Mouse (Mus musculus): ENCODE measurements at regions not wholly inside any gene's neighbourhood (a gene's known extent, or its start where the extent isn't known, plus 50 kb on each side); places are given as distances from the start of the nearest gene placed in this dataset.
"Not testable (repeated sequence)": the region's sequence is repeated elsewhere in the genome, so short reads cannot be mapped to it uniquely, and the experiment has no call there.

DNA sequence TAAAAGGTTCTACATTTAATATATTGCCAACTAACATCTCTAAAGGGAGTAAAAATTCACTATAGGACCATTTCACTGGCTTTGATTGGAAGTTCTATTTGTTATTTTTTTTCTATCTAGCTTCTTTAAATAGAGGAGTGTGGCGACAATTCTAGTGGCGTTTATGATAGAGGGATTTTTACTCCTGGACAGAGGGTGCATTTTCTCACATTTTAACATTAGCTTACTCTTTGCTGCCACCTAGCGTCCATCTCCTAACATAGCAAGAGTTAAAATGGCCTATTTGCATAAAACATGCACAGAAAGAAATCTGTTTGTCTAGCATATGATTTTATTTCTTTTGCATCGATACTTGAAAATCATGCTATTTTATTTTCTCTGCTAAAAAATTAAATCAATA lies 288.9 kb downstream of the Phf3 start:
- Histone ChIP-seq H3K4me3 (ENCODE audit: low read depth, low read length) (no peak overlapping the region), H3K4me1 (replicated peaks; ENCODE audit: control insufficient read depth, insufficient read depth, low read length) (no peaks in the 10 kb centered on the region), H3K36me3 (ENCODE audit: control insufficient read depth, insufficient read depth) (no peaks in the 10 kb centered on the region), H3K27me3 (replicated peaks; ENCODE audit: control insufficient read depth, insufficient read depth, low read length) (no peaks in the 10 kb centered on the region), H3K27ac (ENCODE audit: low read depth, low read length) (no peak overlapping the region), H3K9ac (ENCODE audit: low read depth, low read length) (no peak overlapping the region), H3K9me3 (ENCODE audit: control insufficient read depth) (no peaks in the 10 kb centered on the region), H3K4me2 (replicated peaks; ENCODE audit: low read depth) (no peak overlapping the region)
- no peak for ATAC-seq
- under 1% methylated on average over 4 of the region's 4 CpGs for WGBS
- TF ChIP-seq CTCF (IDR thresholded peaks at IDR 0.05; ENCODE audit: low read depth), result peak; percentile 83

DNA sequence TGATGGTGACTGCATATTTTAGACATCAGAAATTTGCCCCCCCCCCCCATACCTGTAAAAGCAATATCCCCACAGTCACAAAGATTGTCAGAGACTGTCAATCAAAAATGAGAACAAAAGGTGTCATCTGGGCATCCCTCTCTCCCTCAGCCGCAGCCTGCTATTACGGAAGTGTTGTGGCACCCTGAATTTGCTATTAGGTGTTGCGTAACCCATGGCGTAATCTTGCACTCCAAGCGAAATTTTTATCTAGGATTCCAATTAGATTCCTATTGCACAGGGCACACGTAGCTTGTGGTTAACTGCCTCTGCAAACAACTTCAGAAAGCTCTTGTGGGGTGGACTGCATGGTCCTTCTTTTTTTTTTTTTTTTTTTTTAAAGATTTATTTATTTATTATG lies 289.9 kb downstream of the Phf3 start:
- Histone ChIP-seq H3K4me2 (replicated peaks; ENCODE audit: low read depth) (no peak overlapping the region), H3K27me3 (replicated peaks; ENCODE audit: control insufficient read depth, insufficient read depth, low read length) (no peaks in the 10 kb centered on the region), H3K9ac (ENCODE audit: low read depth, low read length) (no peak overlapping the region), H3K4me1 (replicated peaks; ENCODE audit: control insufficient read depth, insufficient read depth, low read length) (no peaks in the 10 kb centered on the region), H3K27ac (ENCODE audit: low read depth, low read length) (no peak overlapping the region), H3K4me3 (ENCODE audit: low read depth, low read length) (no peak overlapping the region), H3K9me3 (ENCODE audit: control insufficient read depth) (no peaks in the 10 kb centered on the region), H3K36me3 (ENCODE audit: control insufficient read depth, insufficient read depth) (no peaks in the 10 kb centered on the region)
- TF ChIP-seq CTCF (IDR thresholded peaks at IDR 0.05; ENCODE audit: low read depth), result no peak
- ATAC-seq, result no peak
- 64% methylated on average over 6 of the region's 6 CpGs for WGBS

DNA sequence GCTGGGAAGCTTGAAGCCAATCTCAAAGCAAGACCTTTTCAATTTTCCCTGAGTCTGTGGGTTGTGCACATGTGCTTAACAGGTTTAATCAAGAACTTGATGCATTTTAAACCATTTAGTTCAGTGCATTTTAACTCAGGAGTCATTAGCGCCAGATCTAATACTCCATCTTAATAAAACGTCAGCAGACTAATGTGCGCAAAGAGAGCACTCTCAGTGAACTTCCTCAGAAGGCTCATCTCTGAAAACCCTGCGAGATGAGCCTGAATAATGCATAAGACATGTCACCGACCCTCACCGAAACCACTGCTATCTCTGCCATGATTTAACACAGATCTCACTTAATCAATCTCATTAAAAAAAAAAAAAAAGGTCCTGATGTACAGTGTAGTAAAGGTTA lies 309.0 kb downstream of the Phf3 start:
- Histone ChIP-seq H3K4me3 (ENCODE audit: low read depth, low read length) (no peak overlapping the region), H3K9ac (ENCODE audit: low read depth, low read length) (no peak overlapping the region)
- TF ChIP-seq CTCF (IDR thresholded peaks at IDR 0.05; ENCODE audit: low read depth), result no peak

DNA sequence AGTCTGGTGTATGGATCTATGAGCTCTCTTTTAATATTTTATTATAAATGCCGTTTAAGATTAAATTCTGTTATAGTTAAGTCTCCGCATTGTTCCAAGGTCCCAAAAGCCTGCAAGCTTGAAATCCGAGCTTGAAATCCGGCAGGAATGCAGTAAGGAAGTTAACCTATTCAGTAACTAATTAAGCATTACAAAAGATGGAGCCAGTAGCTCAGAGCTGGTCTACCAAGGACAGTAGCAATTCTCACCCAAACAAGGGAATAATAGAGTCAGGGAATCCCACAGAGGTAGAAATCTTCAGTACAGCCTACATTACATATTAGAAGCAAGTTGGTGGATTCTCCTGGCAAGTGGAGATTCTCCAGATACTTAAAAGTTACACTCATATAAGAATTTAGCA lies 325.0 kb downstream of the Phf3 start:
- H3K4me1 ChIP-seq (replicated peaks; ENCODE audit: control insufficient read depth, insufficient read depth, low read length); H3K27ac ChIP-seq (ENCODE audit: low read depth, low read length); H3K4me2 ChIP-seq (replicated peaks; ENCODE audit: low read depth); ATAC-seq; H3K36me3 ChIP-seq (ENCODE audit: control insufficient read depth, insufficient read depth); H3K9me3 ChIP-seq (ENCODE audit: control insufficient read depth); H3K4me3 ChIP-seq (ENCODE audit: low read depth, low read length); H3K9ac ChIP-seq (ENCODE audit: low read depth, low read length); H3K27me3 ChIP-seq (replicated peaks; ENCODE audit: control insufficient read depth, insufficient read depth, low read length): not testable (repeated sequence)
- 43% methylated on average over 4 of the region's 4 CpGs for WGBS

More for the DNA sequence above, 309.0 kb downstream of the Phf3 start:
- Histone ChIP-seq H3K9me3 (ENCODE audit: control insufficient read depth) (no peaks in the 10 kb centered on the region), H3K4me1 (replicated peaks; ENCODE audit: control insufficient read depth, insufficient read depth, low read length) (no peaks in the 10 kb centered on the region), H3K27ac (ENCODE audit: low read depth, low read length) (no peak overlapping the region), H3K4me2 (replicated peaks; ENCODE audit: low read depth) (no peak overlapping the region), H3K27me3 (replicated peaks; ENCODE audit: control insufficient read depth, insufficient read depth, low read length) (no peaks in the 10 kb centered on the region), H3K36me3 (ENCODE audit: control insufficient read depth, insufficient read depth) (no peaks in the 10 kb centered on the region)
- WGBS, result 88% methylated on average over 6 of the region's 6 CpGs
- no peak for ATAC-seq

DNA sequence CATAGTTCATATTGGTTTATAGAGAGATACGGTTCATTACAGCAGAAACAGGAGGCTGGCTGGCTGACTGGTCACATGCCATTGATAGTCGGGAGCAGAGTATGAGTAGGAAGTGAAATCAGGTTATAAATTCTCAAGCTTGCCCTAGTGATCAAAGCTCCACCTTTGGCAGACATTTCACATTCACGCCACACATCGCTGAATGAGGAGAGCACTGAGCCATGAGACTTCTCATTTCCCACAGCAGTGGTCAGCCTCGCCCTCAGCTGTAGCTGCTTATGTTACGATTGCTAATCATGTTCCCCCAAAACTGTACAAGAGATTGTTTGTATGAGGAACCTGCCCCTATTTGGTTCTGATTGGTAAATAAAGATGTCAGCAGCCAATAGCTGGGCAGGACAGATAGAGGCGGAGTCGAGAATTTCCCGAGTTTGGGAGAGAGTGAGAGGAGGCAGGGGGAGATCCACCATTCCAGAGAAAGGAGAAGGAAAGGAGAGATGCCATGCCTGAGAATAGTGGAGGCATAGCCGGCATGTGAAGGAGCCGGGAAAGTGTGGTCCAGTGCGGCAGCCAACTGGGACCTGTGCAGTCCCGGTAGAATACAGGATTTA lies 333.5 kb downstream of the Phf3 start:
- Histone ChIP-seq H3K9ac (ENCODE audit: low read depth, low read length) (no peak overlapping the region), H3K4me1 (replicated peaks; ENCODE audit: control insufficient read depth, insufficient read depth, low read length) (no peaks in the 10 kb centered on the region), H3K4me3 (ENCODE audit: low read depth, low read length) (no peak overlapping the region), H3K27ac (ENCODE audit: low read depth, low read length) (no peak overlapping the region), H3K4me2 (replicated peaks; ENCODE audit: low read depth) (no peak overlapping the region), H3K36me3 (ENCODE audit: control insufficient read depth, insufficient read depth) (no peaks in the 10 kb centered on the region), H3K27me3 (replicated peaks; ENCODE audit: control insufficient read depth, insufficient read depth, low read length) (no peaks in the 10 kb centered on the region), H3K9me3 (ENCODE audit: control insufficient read depth) (no peaks in the 10 kb centered on the region)
- WGBS, result 93% methylated on average over 13 of the region's 13 CpGs
- no peak for ATAC-seq
- TF ChIP-seq CTCF (IDR thresholded peaks at IDR 0.05; ENCODE audit: low read depth), result no peak

DNA sequence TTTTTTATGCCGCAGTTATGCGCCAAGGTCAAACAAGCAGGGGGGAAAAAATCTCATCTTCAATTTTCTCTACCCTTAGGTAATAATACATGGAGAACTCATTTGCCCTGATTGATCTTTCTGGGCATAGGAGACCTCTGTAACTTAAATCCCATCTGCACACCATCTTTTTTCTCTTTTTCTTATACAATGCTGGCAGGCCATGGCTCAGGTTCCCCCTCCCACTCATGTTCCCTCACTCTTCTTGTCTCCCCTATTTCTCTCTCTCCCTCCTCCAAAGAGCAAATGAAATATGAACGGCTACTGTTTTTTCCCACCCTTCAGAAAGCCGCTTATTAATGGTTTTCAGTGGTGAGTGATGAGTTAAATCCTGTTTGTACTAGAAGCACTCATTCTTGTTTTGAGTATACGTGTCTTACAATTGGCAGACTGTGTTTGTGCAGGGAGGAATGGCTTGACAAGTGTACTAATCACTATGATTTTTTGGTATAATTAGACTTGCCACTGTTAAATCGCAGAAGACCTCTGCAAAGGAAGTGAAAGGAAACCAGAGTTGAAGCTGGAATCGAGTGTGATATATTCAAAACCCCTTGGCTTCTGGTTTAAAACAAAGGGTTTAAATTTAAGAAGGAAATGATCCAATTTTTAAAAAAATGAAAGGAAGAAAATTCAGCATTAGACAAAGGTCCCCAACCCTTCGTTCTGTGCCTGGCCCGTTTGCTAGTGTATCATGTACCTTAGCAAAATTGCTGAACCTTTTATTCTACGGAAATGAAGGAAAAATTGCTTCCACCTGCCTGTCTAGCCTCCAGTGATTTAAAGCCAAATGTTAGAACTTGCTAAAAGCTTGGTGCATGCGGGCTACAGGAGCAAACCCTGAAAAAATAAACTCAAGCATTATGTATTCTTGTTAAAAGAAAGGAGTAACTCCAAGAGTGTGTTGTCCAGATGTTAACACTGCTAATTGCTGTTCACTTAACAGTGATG lies 336.4 kb downstream of the Phf3 start:
- no peak for TF ChIP-seq CTCF (IDR thresholded peaks at IDR 0.05; ENCODE audit: low read depth)
- 61% methylated on average over 11 of the region's 11 CpGs for WGBS
- H3K36me3 ChIP-seq (ENCODE audit: control insufficient read depth, insufficient read depth), result no peaks in the 10 kb centered on the region
- H3K4me1 ChIP-seq (replicated peaks; ENCODE audit: control insufficient read depth, insufficient read depth, low read length), result no peaks in the 10 kb centered on the region
- H3K27me3 ChIP-seq (replicated peaks; ENCODE audit: control insufficient read depth, insufficient read depth, low read length), result no peaks in the 10 kb centered on the region
- no peak overlapping the region for H3K4me2 ChIP-seq (replicated peaks; ENCODE audit: low read depth)
- no peak overlapping the region for H3K27ac ChIP-seq (ENCODE audit: low read depth, low read length)
- H3K9ac ChIP-seq (ENCODE audit: low read depth, low read length), result no peak overlapping the region
- H3K9me3 ChIP-seq (ENCODE audit: control insufficient read depth), result no peaks in the 10 kb centered on the region
- ATAC-seq, result no peak
- H3K4me3 ChIP-seq (ENCODE audit: low read depth, low read length), result no peak overlapping the region
